Mouse (Mus musculus): ENCODE results near the gene Mpv17. TPM values are rescaled to one million over a fixed set of nuclear protein-coding genes. Genes with fewer than 3 reads are reported as not detected.

Mpv17 gene
- 10 to 100 TPM in 1 of 2 experiments, 1 to 10 TPM in 1; 9.4 to 14.1 TPM for total RNA-seq (2023)

DNA sequence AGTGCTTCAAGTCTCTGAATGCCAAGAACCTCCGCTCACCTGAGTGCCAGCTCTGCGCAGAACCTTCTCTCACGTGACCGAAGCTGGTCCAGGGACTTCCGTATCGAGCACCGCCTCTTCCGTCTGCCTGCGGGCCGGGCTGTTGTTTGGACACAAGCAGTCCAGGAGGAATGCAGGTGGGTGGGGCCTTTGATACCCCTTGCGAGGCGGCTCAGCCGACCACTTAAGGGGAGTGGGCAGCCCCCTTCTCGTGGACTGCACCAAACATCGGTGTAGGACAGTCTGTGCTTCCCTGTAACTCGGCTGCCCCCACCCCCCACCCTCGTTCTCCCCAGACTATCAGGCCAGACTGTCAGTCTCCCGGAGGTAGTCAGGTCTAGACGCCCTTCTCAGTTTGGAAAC, at the start of gene Mpv17:
Gene Mpv17, minus strand, starts transcription at position 100 of the 402 bp plus-strand sequence.

DNA sequence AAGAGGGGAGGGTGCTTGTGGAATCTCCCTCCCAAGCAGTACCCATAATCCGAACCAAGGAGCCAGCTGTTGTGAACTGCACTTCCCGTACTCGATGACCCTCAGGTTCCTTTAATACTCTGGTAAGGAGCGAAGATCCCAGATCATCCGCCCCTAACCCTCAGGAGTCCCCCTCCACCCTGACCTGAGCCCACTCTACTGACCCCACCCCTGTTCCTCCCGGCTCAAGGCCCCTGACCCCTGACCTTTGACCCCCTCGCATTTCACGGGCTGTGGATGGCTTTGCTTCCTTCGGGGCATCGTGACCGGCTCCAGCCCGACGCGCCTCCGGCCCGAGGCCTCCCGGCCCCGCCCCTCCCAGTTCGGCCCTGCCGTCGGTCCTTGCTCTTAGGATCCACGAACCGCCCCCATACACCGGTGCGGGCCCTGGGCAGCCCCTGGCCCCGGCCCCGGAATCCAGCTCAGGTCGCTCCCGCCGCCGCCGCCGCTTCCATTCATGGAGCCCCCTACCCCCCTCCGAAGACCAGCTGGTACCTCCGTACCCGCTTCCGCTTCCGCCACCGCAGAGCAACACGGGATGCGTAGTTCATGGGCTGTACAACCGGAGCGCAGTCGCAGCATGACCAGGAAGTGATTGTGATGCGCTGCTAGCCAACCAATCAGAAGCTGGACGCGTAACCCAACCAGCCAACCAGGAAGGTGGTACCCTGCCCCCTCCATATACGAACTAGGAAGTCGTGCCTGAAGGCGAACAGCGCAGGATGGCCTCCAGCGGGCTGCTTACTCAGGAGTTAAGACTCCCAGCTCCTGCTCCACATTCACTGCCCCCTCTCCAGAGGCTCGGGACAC, 47.9 kb upstream of the Mpv17 start, which contains the start of gene Zfp513:
Gene Zfp513, minus strand, starts transcription at position 562 of the 849 bp plus-strand sequence.

DNA sequence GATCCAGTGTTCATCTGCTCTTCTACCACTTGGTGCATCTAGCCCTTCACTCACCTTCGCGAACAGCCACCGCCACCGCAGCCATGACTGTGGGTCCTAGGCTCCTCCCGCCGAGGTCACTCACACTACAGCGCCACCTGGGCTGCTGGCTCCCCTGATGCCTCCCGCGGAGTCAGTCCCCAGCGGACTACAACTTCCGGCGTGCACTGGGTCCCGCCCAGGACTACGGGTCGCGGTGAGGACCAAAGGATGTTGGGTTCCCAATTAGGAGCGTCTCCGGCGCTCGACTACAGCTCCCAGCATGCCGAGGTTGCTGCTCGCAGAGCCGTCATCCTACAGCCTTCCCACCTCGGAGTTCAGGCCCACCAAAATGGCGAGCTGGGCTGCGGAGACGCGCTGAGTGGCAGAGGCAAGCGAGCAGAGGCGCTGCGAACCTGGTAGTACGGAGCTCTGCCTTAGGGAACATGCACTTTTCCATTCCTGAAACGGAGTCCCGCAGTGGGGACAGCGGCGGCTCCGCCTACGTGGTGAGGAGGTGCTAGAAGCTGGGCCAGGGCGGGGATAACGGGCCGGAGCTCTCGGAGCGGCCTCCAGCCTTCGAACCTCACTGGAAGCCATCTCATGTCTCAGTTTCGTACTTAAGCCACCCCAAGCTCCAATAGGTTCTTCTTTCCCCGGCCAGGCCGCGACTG, 39.0 kb upstream of the Mpv17 start, which contains the start of the genes Snx17 and Eif2b4:
Gene Snx17, plus strand, starts transcription at position 289 of the 692 bp plus-strand sequence.
Gene Eif2b4, minus strand, starts transcription at position 492 of the 692 bp plus-strand sequence.

DNA sequence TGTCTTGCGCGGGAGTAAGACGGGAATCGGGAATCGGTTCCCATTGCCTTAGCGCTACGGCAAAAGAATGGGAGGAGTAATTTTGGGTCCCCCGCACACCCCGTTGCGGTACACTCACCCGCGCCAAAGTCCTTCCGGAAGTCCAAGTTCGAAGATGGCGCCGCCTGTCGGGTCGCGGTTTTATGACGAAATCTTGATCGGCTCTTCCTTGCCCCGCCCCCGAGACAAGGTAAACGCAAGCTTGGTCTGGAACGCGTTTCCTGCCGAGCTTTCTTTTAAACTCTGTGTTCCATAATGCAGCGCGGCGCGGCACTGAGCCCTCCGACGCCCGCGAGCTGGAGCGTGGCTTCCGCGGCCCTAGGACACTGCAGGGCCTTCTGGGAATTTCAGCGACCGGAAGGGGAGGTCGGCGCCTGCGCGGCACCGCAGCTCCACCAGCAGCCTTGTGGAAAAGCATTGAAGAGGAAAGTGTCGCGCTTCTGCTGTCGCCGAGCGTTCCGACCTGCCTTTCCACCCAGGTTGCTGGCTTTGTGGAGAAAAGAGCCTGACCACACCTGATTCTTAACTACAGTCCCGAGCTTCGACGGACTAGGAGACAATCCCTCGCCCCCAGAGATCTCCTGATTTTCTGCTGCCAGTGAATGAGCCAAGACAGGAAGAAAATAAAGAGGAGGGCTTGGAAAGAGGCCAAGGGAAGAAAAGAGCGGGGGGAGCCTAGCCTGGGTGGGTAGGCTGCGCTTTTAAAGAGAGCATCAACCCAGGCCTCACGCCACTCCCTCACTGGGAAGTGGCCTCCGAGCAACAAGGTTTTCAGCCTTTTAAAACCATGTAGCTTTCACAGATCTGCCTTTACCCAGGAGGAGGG, 25.9 kb upstream of the Mpv17 start, which contains the start of the genes Gm29609 and Gtf3c2:
Gene Gm29609, minus strand, starts transcription at position 146 of the 865 bp plus-strand sequence.
Gene Gtf3c2, minus strand, starts transcription at position 379 of the 865 bp plus-strand sequence.

DNA sequence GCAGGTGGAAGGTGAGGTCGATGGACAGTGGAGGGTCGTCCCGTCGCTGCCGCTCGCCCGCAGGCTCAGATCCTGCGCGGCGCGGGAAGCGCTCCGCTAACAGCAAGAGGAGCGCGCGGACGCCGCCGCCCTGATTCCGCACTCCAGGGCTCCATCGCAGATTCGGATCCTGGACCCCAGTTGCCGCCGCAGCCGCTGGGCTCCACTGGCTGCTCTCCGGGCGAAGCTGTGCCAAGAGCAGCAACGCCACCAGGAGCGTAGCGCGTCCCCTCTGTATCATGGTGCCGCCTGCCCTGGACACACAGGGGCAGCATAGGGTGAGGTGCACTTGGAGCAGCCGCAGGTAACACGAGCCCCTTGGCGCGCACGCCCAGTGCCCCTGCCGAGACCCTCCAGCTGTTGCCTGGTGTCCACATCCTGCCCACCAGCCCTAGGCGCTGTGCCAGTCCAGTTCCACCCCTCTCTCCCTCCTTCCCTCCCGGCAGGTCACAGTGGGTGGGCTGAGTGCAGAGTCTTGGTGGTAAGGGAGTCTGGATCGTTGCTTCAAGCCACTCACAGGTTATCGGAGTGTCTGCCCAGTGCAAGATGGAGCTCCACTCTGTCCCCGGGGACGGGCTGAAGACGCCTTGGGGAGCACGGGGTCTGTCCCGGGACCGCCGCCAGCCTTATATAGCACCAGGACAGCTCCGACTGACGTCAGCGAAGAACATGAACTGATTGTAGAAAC, 15.6 kb downstream of the Mpv17 start, which contains the start of gene Ucn:
Gene Ucn, minus strand, starts transcription at position 589 of the 727 bp plus-strand sequence.

DNA sequence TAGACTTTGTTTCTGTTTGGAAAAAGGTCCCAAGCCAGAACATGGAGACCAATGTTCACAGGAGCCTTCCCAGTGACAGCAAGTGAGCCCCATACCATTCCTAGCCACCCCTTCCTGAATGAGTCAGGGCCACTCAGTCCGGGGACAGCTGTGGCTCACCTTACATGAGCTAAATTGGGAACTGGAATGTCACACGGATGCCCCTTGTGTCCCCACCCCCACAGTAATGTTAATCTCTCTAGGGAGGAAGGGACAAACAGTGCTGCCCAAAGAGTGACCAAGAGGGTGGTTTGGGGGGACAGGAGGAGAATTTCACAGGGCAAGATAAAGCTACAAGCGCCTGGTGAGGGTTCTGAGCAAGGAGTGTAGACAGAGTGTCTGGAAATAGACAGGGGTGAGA, 37.7 kb downstream of the Mpv17 start, which contains the start of gene Trim54:
Gene Trim54, plus strand, starts transcription at position 359 of the 400 bp plus-strand sequence.

DNA sequence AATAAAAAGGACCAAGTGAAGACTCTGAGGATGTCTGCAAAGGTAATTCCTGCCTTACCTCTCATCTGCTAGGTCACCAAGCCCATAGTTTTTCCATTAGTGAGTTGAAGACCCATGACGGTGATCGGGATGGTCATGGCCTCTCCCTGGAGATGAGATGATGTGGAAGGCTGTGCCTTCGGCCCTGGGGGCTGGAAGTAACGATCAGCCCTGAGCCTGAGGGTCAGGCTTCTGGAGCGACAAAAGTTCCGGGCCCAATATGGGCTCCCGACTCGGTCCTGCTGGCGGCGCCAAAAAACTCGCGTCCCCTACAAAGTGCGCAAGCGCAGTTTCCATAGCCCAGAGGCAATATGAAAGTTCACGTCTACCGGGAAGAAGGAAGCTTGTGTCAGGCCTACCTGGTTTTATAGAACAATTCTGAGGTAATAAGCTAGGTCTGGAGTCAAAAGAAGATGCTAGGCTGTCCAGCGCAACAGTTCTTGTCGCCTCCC, 46.0 kb downstream of the Mpv17 start, which contains the start of gene Slc30a3:
Gene Slc30a3, minus strand, starts transcription at position 238 of the 491 bp plus-strand sequence.

DNA sequence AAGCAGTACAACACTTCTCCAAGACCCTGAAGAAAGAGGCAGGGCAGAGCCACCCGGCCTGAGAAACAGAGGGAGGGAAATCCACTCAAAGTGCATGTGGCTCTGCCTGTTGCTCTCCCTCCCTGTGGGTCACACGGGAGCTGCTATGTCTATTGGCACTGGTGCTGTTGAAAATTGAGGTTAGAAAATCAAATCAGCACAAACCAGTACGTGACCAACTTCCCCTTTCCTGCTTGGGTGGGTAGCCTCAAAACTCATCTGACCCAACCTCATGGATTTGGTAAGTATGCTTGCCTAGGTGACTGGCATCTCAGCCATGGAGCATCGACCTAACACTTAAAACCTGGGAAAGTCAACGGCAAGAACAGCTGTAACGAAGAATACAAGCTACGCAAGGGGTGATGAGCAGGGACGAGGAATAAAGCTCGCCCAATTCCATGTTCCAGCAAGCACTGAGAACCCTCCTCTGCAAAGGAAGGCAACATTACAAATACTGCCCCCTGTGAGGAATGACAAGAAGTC, 48.2 kb downstream of the Mpv17 start, which contains the start of gene Dnajc5g:
Gene Dnajc5g, plus strand, starts transcription at position 472 of the 522 bp plus-strand sequence.

Other genes starting within 250 kb of the Mpv17 start
- 100 to 1,000 TPM; 132 to 140 TPM for gene Ost4, start 246.5 kb downstream of the Mpv17 start, total RNA-seq (2023)
- gene Emilin1, start 240.8 kb downstream of the Mpv17 start, total RNA-seq (2023) = 10 to 100 TPM; 32.5 to 35.2 TPM
- 10 to 100 TPM; 31.1 TPM for gene Khk, start 232.8 kb downstream of the Mpv17 start, total RNA-seq (2023)
- 1 to 10 TPM; 1.6 to 1.7 TPM for gene Cgref1, start 208.7 kb downstream of the Mpv17 start, total RNA-seq (2023)
- 100 to 1,000 TPM; 261 to 281 TPM for gene Preb, start 193.9 kb downstream of the Mpv17 start, total RNA-seq (2023)
- gene Tcf23, start 185.6 kb downstream of the Mpv17 start, total RNA-seq (2023) = not detected
- 10 to 100 TPM; 23.2 to 25.3 TPM for gene Atraid, start 105.9 kb downstream of the Mpv17 start, total RNA-seq (2023)
- gene Slc5a6, start 105.3 kb downstream of the Mpv17 start, total RNA-seq (2023) = 1 to 10 TPM; 1.9 to 3.9 TPM
- 10 to 100 TPM; 25.6 to 26.0 TPM for gene Cad, start 99.5 kb downstream of the Mpv17 start, total RNA-seq (2023)
- not detected for gene Dnajc5g, start 48.0 kb downstream of the Mpv17 start, total RNA-seq (2023)
- gene Slc30a3, start 46.0 kb downstream of the Mpv17 start, total RNA-seq (2023) = not detected
- gene Trim54, start 37.5 kb downstream of the Mpv17 start, total RNA-seq (2023) = not detected
- not detected for gene Ucn, start 15.4 kb downstream of the Mpv17 start, total RNA-seq (2023)
- under 1 TPM; 0.83 to 0.97 TPM for gene Gm29609, start 25.7 kb upstream of the Mpv17 start, total RNA-seq (2023)
- gene Gtf3c2, start 25.9 kb upstream of the Mpv17 start, total RNA-seq (2023) = 10 to 100 TPM; 71.9 to 76.2 TPM
- 10 to 100 TPM; 50.4 to 54.9 TPM for gene Snx17, start 39.0 kb upstream of the Mpv17 start, total RNA-seq (2023)
- 10 to 100 TPM; 21.2 to 26.6 TPM for gene Eif2b4, start 39.2 kb upstream of the Mpv17 start, total RNA-seq (2023)
- gene Zfp513, start 48.1 kb upstream of the Mpv17 start, total RNA-seq (2023) = 10 to 100 TPM; 21.4 to 21.5 TPM
- 10 to 100 TPM; 76.0 to 81.9 TPM for gene Ppm1g, start 66.4 kb upstream of the Mpv17 start, total RNA-seq (2023)
- 100 to 1,000 TPM; 133 to 161 TPM for gene Nrbp1, start 86.6 kb upstream of the Mpv17 start, total RNA-seq (2023)
- gene Gm9970, start 87.0 kb upstream of the Mpv17 start, total RNA-seq (2023) = 1 to 10 TPM in 1 of 2 experiments, under 1 TPM in 1; 0.92 to 1.9 TPM
- 10 to 100 TPM in 1 of 2 experiments, 1 to 10 TPM in 1; 9.2 to 12.4 TPM for gene Krtcap3, start 97.4 kb upstream of the Mpv17 start, total RNA-seq (2023)
- gene Ift172, start 136.9 kb upstream of the Mpv17 start, total RNA-seq (2023) = 10 to 100 TPM in 1 of 2 experiments, 1 to 10 TPM in 1; 6.3 to 13.2 TPM
- gene Fndc4, start 141.8 kb upstream of the Mpv17 start, total RNA-seq (2023) = not detected
- not detected for gene Gckr, start 143.2 kb upstream of the Mpv17 start, total RNA-seq (2023)

Measured in neutrophil, adult 83 days (primary cell).